Mouse (Mus musculus) gastrocnemius, postnatal 36 days (tissue): ENCODE results near the gene Ankrd39. TPM values are rescaled to one million over a fixed set of nuclear protein-coding genes. Genes with fewer than 3 reads are reported as not detected.

Source experiments
- DNase-seq, 2 experiments: peaks; one replicate each; pipeline ENCODE4 v3.0.0; 2022
- intact Hi-C: fragments of 180-260 bp; cut with DNase I; formaldehyde crosslinking; loops from one replicate; pipeline ENCODE4 v1.15.1; 2025
- long read RNA-seq, 2 experiments: library from polyadenylated mRNA; stranded (forward); transcript quantifications; one replicate each; pipeline ENCODE4 v2.0.0; 2021
- total RNA-seq, 2 experiments: library from RNA; stranded (reverse); gene quantifications; 2 replicates each; pipeline ENCODE4 v1.2.3; 2021

The Ankrd39 gene
- total RNA-seq = 1 to 10 TPM; 7.8 to 8.5 TPM
- long read RNA-seq, experiment 1, transcript Ankrd39-201 (4 exons, 2,109 nt) = major isoform, 7 of 10 reads
- long read RNA-seq, experiment 1, partial matches to known transcripts = 0 of 10 reads
- long read RNA-seq, experiment 1, other reads (novel, unspliced or antisense) = 2 of 10 reads
- long read RNA-seq, experiment 2, partial matches to known transcripts = 2 of 14 reads
- long read RNA-seq, experiment 2, other reads (novel, unspliced or antisense) = 4 of 14 reads

- peak; percentile 95 to 98 for DNase-seq
- intact Hi-C loops = loop anchor here (1.0 kb wide), 2 partner anchors 88 to 137 kb away; no protein-coding TSS in a partner anchor
These were observed at the start of gene Ankrd39 for GRCm38 (mm10) chr1:36546888-36547471. Gene Ankrd39 (minus strand): TSS chr1:36547445.

GRCm38 (mm10) chr1:36596114-36596513, 48.9 kb upstream of the Ankrd39 start:
- intact Hi-C loops = no loop called here
- DNase-seq = peak in 1 of 2 experiments; percentile 11

GRCm38 (mm10) chr1:36595167-36595931, 48.1 kb upstream of the Ankrd39 start:
- peak in 1 of 2 experiments; percentile 10 for DNase-seq
- intact Hi-C loops = no loop called here

- no peak for DNase-seq
- intact Hi-C loops = no loop called here
These were observed 45.9 kb upstream of the Ankrd39 start for GRCm38 (mm10) chr1:36593099-36593498.

- DNase-seq = no peak
- intact Hi-C loops = no loop called here
These were observed 44.2 kb upstream of the Ankrd39 start for GRCm38 (mm10) chr1:36591408-36591807.

- intact Hi-C loops = no loop called here
- DNase-seq = no peak
These were observed 43.4 kb upstream of the Ankrd39 start for GRCm38 (mm10) chr1:36590664-36591063.

- DNase-seq = peak; percentile 64 to 75
- intact Hi-C loops = no loop called here
These were observed 42.2 kb upstream of the Ankrd39 start for GRCm38 (mm10) chr1:36589486-36589885.

GRCm38 (mm10) chr1:36588476-36589450, 41.5 kb upstream of the Ankrd39 start:
- intact Hi-C loops = no loop called here
- DNase-seq = peak; percentile 53 to 54

- intact Hi-C loops = no loop called here
These were observed 40.6 kb upstream of the Ankrd39 start for GRCm38 (mm10) chr1:36587860-36588259.

GRCm38 (mm10) chr1:36586288-36586687, 39.0 kb upstream of the Ankrd39 start:
- intact Hi-C loops = no loop called here
- DNase-seq = no peak

More at GRCm38 (mm10) chr1:36587860-36588259, 40.6 kb upstream of the Ankrd39 start:
- DNase-seq = no peak

GRCm38 (mm10) chr1:36583408-36584116, 36.3 kb upstream of the Ankrd39 start:
- DNase-seq = no peak
- intact Hi-C loops = no loop called here

GRCm38 (mm10) chr1:36582211-36582610, 35.0 kb upstream of the Ankrd39 start:
- DNase-seq = no peak
- intact Hi-C loops = no loop called here

- intact Hi-C loops = no loop called here
- DNase-seq = no peak
These were observed 34.0 kb upstream of the Ankrd39 start for GRCm38 (mm10) chr1:36581260-36581659.

- intact Hi-C loops = no loop called here
- DNase-seq = peak; percentile 50 to 60
These were observed 33.4 kb upstream of the Ankrd39 start for GRCm38 (mm10) chr1:36580384-36581207.

GRCm38 (mm10) chr1:36579974-36580383, 32.7 kb upstream of the Ankrd39 start:
- intact Hi-C loops = no loop called here
- no peak for DNase-seq

- intact Hi-C loops = no loop called here
- DNase-seq = no peak
These were observed 29.9 kb upstream of the Ankrd39 start for GRCm38 (mm10) chr1:36576991-36577675.

GRCm38 (mm10) chr1:36575347-36575746, 28.1 kb upstream of the Ankrd39 start:
- no peak for DNase-seq
- intact Hi-C loops = no loop called here
